Mouse (Mus musculus) G1E (cell line): ENCODE data around the gene Med15. TPM values are rescaled to one million over a fixed set of nuclear protein-coding genes. Genes with fewer than 3 reads are reported as not detected.

ENCODE experiments used
- ATAC-seq: 2 replicates; pipeline ENCODE4 v1.8.0; 2016; ENCODE audit warnings: mild to moderate bottlenecking; ENCODE audit not compliant: insufficient number of reproducible peaks, poor library complexity, low FRiP score, severe bottlenecking; ENCODE audit errors: extremely low read depth
- DNase-seq: peaks from one replicate; pipeline ENCODE4 v3.0.0; 2012; ENCODE audit warnings: low spot score
- H3K27me3 ChIP-seq: 2 replicates; pipeline ENCODE4 v1.6.1; 2012; ENCODE audit warnings: mild to moderate bottlenecking, low read length, inconsistent platforms; ENCODE audit not compliant: insufficient read depth
- H3K36me3 ChIP-seq: replicated peaks from 2 replicates; pipeline ENCODE3; 2012; ENCODE audit warnings: mild to moderate bottlenecking, inconsistent platforms
- H3K4me1 ChIP-seq: 2 replicates; pipeline ENCODE4 v1.6.1; 2012; ENCODE audit warnings: low read depth, low read length, inconsistent platforms, mixed read lengths; ENCODE audit not compliant: insufficient read depth
- H3K4me3 ChIP-seq: 2 replicates; pipeline ENCODE4 v1.5.1; 2012; ENCODE audit warnings: low read depth, mild to moderate bottlenecking, inconsistent platforms, low read length, moderate library complexity, mixed read lengths
- H3K9me3 ChIP-seq: replicated peaks from 2 replicates; pipeline ENCODE4 v1.6.1; 2012; ENCODE audit warnings: inconsistent platforms
- CTCF ChIP-seq: IDR thresholded peaks from 2 replicates; pipeline ENCODE4 v1.5.1; 2012; ENCODE audit warnings: low read depth, low read length, inconsistent platforms, mixed read lengths
- GATA1 ChIP-seq: IDR thresholded peaks from 2 replicates; pipeline ENCODE4 v1.6.1; 2012; ENCODE audit warnings: borderline replicate concordance, low read length, inconsistent platforms, mixed read lengths
- GATA2 ChIP-seq: IDR thresholded peaks from 2 replicates; pipeline ENCODE4 v1.6.1; 2012; ENCODE audit warnings: low read depth, low read length, inconsistent platforms, borderline replicate concordance
- POLR2AphosphoS5 ChIP-seq: IDR thresholded peaks from 2 replicates; pipeline ENCODE4 v1.6.1; 2012; ENCODE audit warnings: low read depth, low read length, inconsistent platforms; ENCODE audit not compliant: insufficient replicate concordance
- TAL1 ChIP-seq: conservative IDR thresholded peaks from 2 replicates; pipeline ENCODE4 v1.6.1; 2012; ENCODE audit warnings: low read depth, low read length, inconsistent platforms, mixed read lengths
- polyA plus RNA-seq: library from polyadenylated mRNA; stranded (reverse); fragments of >175 nt; gene quantifications from 2 replicates; pipeline ENCODE4 v1.2.3, GENCODE M21; 2012
- total RNA-seq, 2 experiments: library from RNA; stranded (forward) in 1 of 2; stranded (reverse) in 1 of 2; fragments of 200-1000 nt in 1 of 2; fragments of >200 nt in 1 of 2; fragmentation: Nextera tagmentation in 1 of 2; gene quantifications; 2 replicates each; pipeline ENCODE4 v1.2.3; 2014 to 2017

The Med15 gene
- total RNA-seq (2014; fragmentation: Nextera tagmentation) (80.8 and 97.0 TPM in 2 replicates), total RNA-seq (2017) (20.3 and 23.4 TPM in 2 replicates), polyA plus RNA-seq (221 and 227 TPM in 2 replicates)

DNA sequence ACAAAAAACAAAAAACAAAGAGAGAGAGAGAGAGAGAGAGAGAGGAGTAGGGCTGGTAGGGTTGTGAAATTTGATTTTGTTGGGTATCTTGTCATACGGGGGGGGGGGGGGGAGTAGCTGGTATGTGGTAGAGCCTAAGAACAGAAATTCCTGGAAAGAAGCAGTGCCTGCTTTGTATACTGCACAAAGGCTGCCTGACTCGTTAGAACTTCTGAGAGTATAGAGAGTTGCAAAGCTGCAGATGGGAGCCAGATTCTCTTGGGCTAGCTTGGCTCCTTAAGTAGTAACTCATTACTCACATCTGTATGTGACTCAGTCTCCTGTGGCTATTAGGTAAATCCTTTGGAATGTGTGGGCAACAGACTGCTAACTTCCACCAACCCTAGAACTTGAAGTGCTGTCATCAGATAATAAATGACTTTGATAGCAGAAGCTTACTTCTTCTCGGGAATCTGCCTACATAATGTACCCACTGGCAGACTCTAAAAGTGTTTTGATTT is at the start of gene Med15:
Gene Med15, minus strand, starts transcription at position 51 of the 500 bp plus-strand sequence.
- Histone ChIP-seq H3K36me3 (no peaks in the 10 kb centered on the region), H3K4me3 (no peak within 1 kb of the TSS), H3K9me3 (no peaks in the 10 kb centered on the region), H3K4me1 (no peaks in the 10 kb centered on the region), H3K27me3 (peaks cover 25% of the 10 kb centered on the region)
- ATAC-seq (no peak), DNase-seq (no peak)
- TF ChIP-seq TAL1 (no peak), CTCF (no peak), GATA1 (no peak), POLR2AphosphoS5 (no peak), GATA2 (no peak)

DNA sequence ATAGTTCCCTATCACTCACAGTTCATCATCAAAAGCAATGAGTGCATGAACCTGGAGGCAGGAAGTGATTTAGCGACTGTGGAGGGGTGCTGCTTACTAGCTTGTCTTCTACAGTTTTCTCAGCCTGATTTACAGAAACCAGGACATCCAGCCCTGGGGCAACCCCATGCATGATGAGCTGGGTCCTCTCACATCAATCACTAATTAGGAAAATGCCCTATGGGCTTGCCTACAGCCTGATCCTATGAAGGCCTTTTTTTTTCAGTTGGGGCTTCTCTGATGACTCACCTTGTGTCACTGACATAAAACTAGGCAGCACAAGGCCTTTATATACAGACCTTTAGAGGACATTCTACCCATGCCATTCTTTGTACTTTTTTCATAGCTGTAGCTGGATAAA is 47.0 kb upstream of the Med15 start:
- DNase-seq (no peak), ATAC-seq (no peak)
- no peaks in the 10 kb centered on the region for H3K4me1 ChIP-seq
- no peak overlapping the region for H3K4me3 ChIP-seq
- no peaks in the 10 kb centered on the region for H3K9me3 ChIP-seq
- H3K27me3 ChIP-seq: peaks cover 29% of the 10 kb centered on the region
- TF ChIP-seq GATA2: no peak
- no peak for TF ChIP-seq CTCF
- no peak for TF ChIP-seq GATA1
- no peak for TF ChIP-seq TAL1
- no peak for TF ChIP-seq POLR2AphosphoS5
- no peaks in the 10 kb centered on the region for H3K36me3 ChIP-seq

DNA sequence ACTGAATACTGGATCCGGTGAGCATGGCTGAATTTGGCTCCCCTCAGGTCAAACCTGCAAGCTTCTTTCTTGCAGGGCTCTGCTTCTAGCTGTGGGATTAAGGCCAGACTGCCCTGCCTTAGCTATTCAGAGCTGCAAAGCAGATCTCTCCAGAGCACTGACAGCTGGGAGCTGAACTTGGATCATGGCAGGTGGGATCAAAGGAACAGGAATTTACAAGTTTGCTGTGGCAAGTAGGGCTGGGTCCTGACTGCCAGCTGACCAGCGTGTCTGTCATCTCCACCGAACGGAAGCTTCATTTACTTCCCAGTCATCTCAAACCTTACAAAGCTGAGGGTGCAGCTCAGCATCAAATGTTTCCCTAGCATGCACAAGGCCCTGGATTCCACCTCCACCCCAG is 45.5 kb upstream of the Med15 start:
- DNase-seq: no peak
- peaks cover 32% of the 10 kb centered on the region for H3K27me3 ChIP-seq
- H3K9me3 ChIP-seq: no peaks in the 10 kb centered on the region
- TF ChIP-seq TAL1: no peak
- no peak for TF ChIP-seq POLR2AphosphoS5
- TF ChIP-seq GATA1: no peak
- no peak for TF ChIP-seq CTCF
- no peak for TF ChIP-seq GATA2
- no peaks in the 10 kb centered on the region for H3K36me3 ChIP-seq
- no peak overlapping the region for H3K4me3 ChIP-seq
- H3K4me1 ChIP-seq: no peaks in the 10 kb centered on the region
- ATAC-seq: no peak

DNA sequence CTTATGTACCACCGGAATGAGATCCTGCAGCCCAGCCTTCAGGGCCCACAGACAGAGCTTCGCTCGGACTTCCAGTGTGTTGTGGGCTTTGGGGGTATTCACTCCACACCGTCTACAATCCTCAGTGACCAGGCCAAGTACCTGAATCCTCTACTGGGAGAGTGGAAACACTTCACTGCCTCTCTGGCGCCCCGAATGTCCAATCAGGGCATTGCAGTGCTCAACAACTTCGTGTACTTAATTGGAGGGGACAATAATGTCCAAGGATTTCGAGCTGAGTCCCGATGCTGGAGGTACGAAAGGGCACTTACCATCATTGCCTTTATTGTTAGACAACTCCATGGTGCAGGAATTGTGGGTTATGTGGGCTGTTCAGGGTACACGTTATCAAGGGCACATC is 44.1 kb upstream of the Med15 start:
- Histone ChIP-seq H3K4me1 (no peaks in the 10 kb centered on the region), H3K9me3 (no peaks in the 10 kb centered on the region), H3K27me3 (peaks cover 37% of the 10 kb centered on the region), H3K4me3 (no peak overlapping the region), H3K36me3 (no peaks in the 10 kb centered on the region)
- no peak for DNase-seq
- ATAC-seq: no peak
- TF ChIP-seq GATA2: no peak
- peak; percentile 67; the same call in 1 of the 2 replicates for TF ChIP-seq CTCF

DNA sequence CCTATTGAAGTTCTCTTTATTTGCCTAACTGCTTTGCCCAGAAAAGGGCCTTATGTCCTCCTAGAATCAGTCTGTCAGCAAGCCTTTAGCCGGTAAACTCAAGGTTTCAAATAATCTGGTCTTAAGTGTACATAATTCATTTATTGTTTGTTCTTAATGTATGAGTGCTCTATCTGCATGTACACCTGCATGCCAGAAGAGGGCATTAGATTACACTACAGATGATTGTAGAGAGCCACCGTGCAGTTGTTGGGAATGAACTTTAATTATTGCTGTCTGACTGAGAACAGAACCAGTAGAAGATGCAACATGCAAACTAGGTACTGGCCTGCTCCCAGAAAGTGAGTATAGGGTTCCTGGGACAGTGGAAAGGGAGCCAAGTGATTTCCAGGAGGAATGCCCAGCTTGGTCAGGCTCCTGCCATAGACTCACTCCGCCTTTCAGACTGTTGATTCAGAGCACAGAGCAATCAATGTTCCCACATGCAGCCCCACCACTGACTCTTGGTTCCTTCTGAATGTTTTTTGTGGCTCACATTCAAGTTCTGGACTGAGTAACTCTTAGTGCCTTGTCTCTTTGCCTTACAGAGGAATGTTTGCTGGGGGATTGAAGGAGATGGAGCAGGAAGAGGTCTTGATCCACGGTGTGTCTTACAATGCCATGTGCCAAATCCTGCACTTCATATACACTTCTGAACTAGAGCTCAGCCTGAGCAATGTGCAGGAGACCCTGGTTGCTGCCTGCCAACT is 38.6 kb upstream of the Med15 start:
- Histone ChIP-seq H3K9me3 (no peaks in the 10 kb centered on the region), H3K4me3 (no peak overlapping the region), H3K27me3 (peaks cover 37% of the 10 kb centered on the region), H3K36me3 (no peaks in the 10 kb centered on the region), H3K4me1 (no peaks in the 10 kb centered on the region)
- ATAC-seq (no peak), DNase-seq (no peak)
- no peak for TF ChIP-seq TAL1

DNA sequence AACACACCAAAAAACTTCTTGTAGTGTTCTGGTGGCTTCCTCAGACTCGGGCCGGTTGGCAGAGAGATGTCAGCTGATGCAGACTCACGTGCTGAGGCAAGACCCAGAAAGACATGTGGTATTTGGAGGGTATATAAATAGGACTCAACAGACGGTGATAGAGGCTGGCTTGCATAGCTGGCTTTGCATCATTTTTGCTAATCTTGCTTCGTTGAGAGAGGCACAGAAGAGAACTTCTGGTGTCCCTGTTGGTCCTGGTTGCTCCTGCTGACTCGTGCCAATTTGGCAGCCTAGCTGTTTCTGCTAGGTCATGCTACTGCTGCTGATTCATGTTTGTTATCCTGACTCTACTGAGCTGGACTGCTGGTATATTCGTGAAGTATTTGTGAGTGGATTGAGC is 36.1 kb upstream of the Med15 start:
- ATAC-seq (no peak), DNase-seq (no peak)
- Histone ChIP-seq H3K9me3 (no peaks in the 10 kb centered on the region), H3K36me3 (no peaks in the 10 kb centered on the region), H3K4me1 (peaks cover 3% of the 10 kb centered on the region), H3K27me3 (peaks cover 30% of the 10 kb centered on the region), H3K4me3 (no peak overlapping the region)
- TF ChIP-seq GATA2 (no peak), POLR2AphosphoS5 (no peak), TAL1 (no peak), CTCF (no peak), GATA1 (no peak)

DNA sequence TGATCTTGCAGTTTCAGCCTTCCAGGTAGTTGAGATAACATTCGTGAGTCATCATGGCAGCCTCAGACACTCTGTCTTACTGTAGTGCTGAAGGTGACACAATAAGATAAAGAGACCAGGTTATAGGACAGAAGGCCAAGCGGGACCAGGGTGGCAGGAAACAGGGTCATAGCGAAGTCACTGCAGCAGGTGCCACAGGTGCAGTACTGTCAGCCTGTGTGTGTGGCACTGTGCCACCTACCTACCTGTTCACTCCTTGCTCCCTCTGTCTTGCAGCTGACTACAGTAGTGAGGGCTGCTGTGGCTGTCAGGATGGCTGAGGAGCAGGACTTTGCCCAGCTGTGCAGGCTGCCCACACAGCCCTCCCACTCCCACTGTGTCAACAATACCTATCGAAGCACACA is 31.4 kb upstream of the Med15 start:
- TF ChIP-seq GATA2: no peak
- no peak for TF ChIP-seq POLR2AphosphoS5
- TF ChIP-seq GATA1: no peak
- TF ChIP-seq CTCF: no peak
- no peak for TF ChIP-seq TAL1
- Histone ChIP-seq H3K9me3 (peaks cover 8% of the 10 kb centered on the region), H3K4me3 (no peak overlapping the region), H3K27me3 (peaks cover 17% of the 10 kb centered on the region), H3K4me1 (peaks cover 3% of the 10 kb centered on the region), H3K36me3 (no peaks in the 10 kb centered on the region)
- no peak for ATAC-seq
- DNase-seq: no peak
